Mouse (Mus musculus) thymus, adult 2 months (tissue): ENCODE results near the gene Mrs2. TPM values are rescaled to one million over a fixed set of nuclear protein-coding genes. Genes with fewer than 3 reads are reported as not detected.

Experiments
- DNase-seq: peaks from one replicate; pipeline ENCODE4 v3.0.0; 2021
- H3K27ac ChIP-seq: fragments of 200-500 bp; 2 replicates; pipeline ENCODE4 v1.5.1; 2012; ENCODE audit warnings: low read length, control low read depth; ENCODE audit not compliant: control insufficient read depth, insufficient read depth
- H3K27me3 ChIP-seq: fragments of 200-500 bp; 2 replicates; pipeline ENCODE4 v1.6.1; 2012; ENCODE audit warnings: mild to moderate bottlenecking, low read length, moderate library complexity, mixed read lengths; ENCODE audit not compliant: control insufficient read depth, insufficient read depth
- H3K36me3 ChIP-seq: fragments of 200-500 bp; 2 replicates; pipeline ENCODE4 v1.6.1; 2012; ENCODE audit warnings: mild to moderate bottlenecking, low read length, moderate library complexity; ENCODE audit not compliant: control insufficient read depth, insufficient read depth
- H3K4me1 ChIP-seq: fragments of 200-500 bp; replicated peaks from 2 replicates; pipeline ENCODE4 v1.6.1; 2012; ENCODE audit warnings: low read length; ENCODE audit not compliant: control insufficient read depth, insufficient read depth
- H3K4me3 ChIP-seq: fragments of 200-500 bp; 2 replicates; pipeline ENCODE4 v1.5.1; 2012; ENCODE audit warnings: mild to moderate bottlenecking, low read length, control low read depth, moderate library complexity; ENCODE audit not compliant: control insufficient read depth, insufficient read depth
- CTCF ChIP-seq: fragments of 200-500 bp; IDR thresholded peaks from 2 replicates; pipeline ENCODE4 v1.5.1; 2012; ENCODE audit warnings: mild to moderate bottlenecking, control low read depth, low read length, moderate library complexity, borderline replicate concordance; ENCODE audit not compliant: control insufficient read depth, poor library complexity, insufficient read depth; ENCODE audit errors: extremely low read depth
- POLR2A ChIP-seq: fragments of 200-500 bp; IDR thresholded peaks from 2 replicates; pipeline ENCODE4 v1.6.1; 2012; ENCODE audit warnings: mild to moderate bottlenecking, low read length, control low read depth, moderate library complexity; ENCODE audit not compliant: control insufficient read depth, poor library complexity, insufficient read depth; ENCODE audit errors: extremely low read depth
- WGBS: fragments of 180-500 bp; shearing (Covaris S2); methylation state at CpG from one replicate; pipeline ENCODE4 v1.1.7; 2018; 5-methylcytosine and 5-hydroxymethylcytosine counted together
- polyA plus RNA-seq: library from polyadenylated mRNA; depleted of rRNA; stranded (reverse); fragments of >200 nt; gene quantifications from 2 replicates; pipeline ENCODE4 v1.2.3, GENCODE M21; 2012; rRNA removed

Mrs2 gene
- polyA plus RNA-seq = 39.1 and 47.1 TPM in 2 replicates

- Histone ChIP-seq H3K4me1 (peaks cover 6% of the 10 kb centered on the region), H3K36me3 (no peaks in the 10 kb centered on the region), H3K4me3 (peak within 1 kb of the TSS; percentile 85), H3K27ac (no peak within 1 kb of the TSS), H3K27me3 (no peaks in the 10 kb centered on the region)
- peak; percentile 85 for DNase-seq
- 0 out of 2 replicates have a peak, but pooled peaks have one; percentile 40 for TF ChIP-seq CTCF
- peak; percentile 81 for TF ChIP-seq POLR2A
- under 1% methylated on average over 84 of the region's 84 CpGs for whole genome bisulfite sequencing
Observed at GRCm38 (mm10) chr13:25019793-25020539, at the start of gene Mrs2. Gene Mrs2 (minus strand): TSS chr13:25020379.

DNA sequence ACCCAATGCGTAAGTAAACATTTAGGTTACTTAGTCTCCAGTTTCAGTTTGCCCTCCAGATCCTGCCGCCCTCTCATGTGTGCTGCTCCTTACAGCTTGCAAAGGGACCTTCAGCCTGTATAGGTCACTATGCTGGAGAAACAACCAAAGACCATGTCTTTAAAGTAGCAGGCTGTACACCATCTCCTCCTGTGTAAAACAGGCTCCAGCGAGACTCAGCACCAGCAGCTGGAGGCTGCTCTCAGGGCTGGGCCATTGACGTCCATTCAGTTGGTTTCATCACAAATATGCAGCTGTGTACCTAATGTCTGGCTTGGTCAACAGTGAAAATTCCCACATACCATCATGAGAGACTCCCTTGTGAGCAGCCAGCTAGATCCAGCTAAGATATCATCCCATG, 49.6 kb upstream of the Mrs2 start:
- no peak for DNase-seq
- no peaks in the 10 kb centered on the region for H3K36me3 ChIP-seq
- H3K4me3 ChIP-seq = no peak overlapping the region
- no peaks in the 10 kb centered on the region for H3K4me1 ChIP-seq
- WGBS = 92% methylated on average over 4 of the region's 4 CpGs
- no peak overlapping the region for H3K27ac ChIP-seq
- H3K27me3 ChIP-seq = no peaks in the 10 kb centered on the region
- no peak for TF ChIP-seq CTCF
- TF ChIP-seq POLR2A = no peak

DNA sequence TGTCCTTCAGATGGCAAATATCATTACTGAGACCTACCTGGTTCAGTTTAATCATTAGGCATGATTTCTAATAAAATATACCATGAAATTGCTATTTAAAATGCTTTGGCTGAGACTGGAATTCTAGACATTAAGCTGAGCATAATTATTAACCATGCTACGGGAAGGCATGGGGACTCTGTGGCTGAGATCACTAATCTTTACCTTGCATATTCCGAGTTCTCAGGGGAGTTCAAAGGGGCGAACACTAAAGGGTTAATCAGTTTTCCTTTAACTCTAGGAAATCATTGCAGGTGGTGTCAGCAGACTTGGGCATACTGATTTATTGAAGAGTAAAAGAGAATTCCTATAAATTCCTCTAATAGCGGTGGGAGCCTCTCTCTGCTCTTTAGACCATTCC, 47.0 kb upstream of the Mrs2 start:
- no peaks in the 10 kb centered on the region for H3K27me3 ChIP-seq
- 92% methylated on average over 4 of the region's 4 CpGs for WGBS
- TF ChIP-seq CTCF (no peak), POLR2A (no peak)
- H3K27ac ChIP-seq = no peak overlapping the region
- no peaks in the 10 kb centered on the region for H3K4me1 ChIP-seq
- no peak for DNase-seq
- no peaks in the 10 kb centered on the region for H3K36me3 ChIP-seq
- no peak overlapping the region for H3K4me3 ChIP-seq

- Histone ChIP-seq H3K27ac (no peak overlapping the region), H3K4me1 (no peaks in the 10 kb centered on the region), H3K36me3 (no peaks in the 10 kb centered on the region), H3K27me3 (no peaks in the 10 kb centered on the region), H3K4me3 (no peak overlapping the region)
- 95% methylated on average over 2 of the region's 2 CpGs for WGBS
- TF ChIP-seq CTCF = no peak
- no peak for TF ChIP-seq POLR2A
- no peak for DNase-seq
Observed at GRCm38 (mm10) chr13:25066659-25067058, 46.5 kb upstream of the Mrs2 start.

- H3K4me3 ChIP-seq = no peak within 1 kb of the TSS
- WGBS = 3% methylated on average over 63 of the region's 63 CpGs
- H3K4me1 ChIP-seq = no peaks in the 10 kb centered on the region
- H3K27me3 ChIP-seq = peaks cover 17% of the 10 kb centered on the region
- H3K27ac ChIP-seq = no peak within 1 kb of the TSS
- TF ChIP-seq CTCF (no peak), POLR2A (no peak)
- no peaks in the 10 kb centered on the region for H3K36me3 ChIP-seq
- peak; percentile 2 for DNase-seq
Observed at GRCm38 (mm10) chr13:25055873-25056667, 35.9 kb upstream of the Mrs2 start, which contains the start of gene Dcdc2a. Gene Dcdc2a (plus strand): TSS chr13:25056004.

- no peak overlapping the region for H3K4me3 ChIP-seq
- no peaks in the 10 kb centered on the region for H3K36me3 ChIP-seq
- peak; percentile 45 for DNase-seq
- 2% methylated on average over 35 of the region's 35 CpGs for WGBS
- peaks cover 17% of the 10 kb centered on the region for H3K27me3 ChIP-seq
- TF ChIP-seq CTCF (no peak), POLR2A (no peak)
- H3K4me1 ChIP-seq = no peaks in the 10 kb centered on the region
- H3K27ac ChIP-seq = no peak overlapping the region
Observed at GRCm38 (mm10) chr13:25055111-25055554, 35.0 kb upstream of the Mrs2 start.

DNA sequence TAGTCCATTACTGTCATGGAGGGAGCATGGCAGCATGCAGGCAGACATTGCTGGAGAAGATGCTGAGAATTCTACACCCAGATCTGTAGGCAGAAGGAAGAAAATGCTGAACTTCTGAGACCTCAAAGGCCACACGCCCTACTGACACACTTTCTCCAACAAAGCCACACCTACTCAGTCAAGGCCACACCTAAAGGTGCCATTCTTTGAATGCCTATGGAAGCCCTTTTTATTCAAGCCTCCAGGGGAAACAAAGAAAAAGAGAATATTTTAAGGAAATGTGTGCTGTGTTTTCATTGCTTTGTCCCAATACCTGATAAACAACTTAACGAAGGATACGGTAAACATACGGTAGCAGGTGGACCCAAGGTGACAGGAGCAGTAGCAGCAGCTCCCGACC, 32.5 kb upstream of the Mrs2 start:
- TF ChIP-seq CTCF (no peak), POLR2A (no peak)
- no peak for DNase-seq
- WGBS = 87% methylated on average over 5 of the region's 5 CpGs
- Histone ChIP-seq H3K27ac (no peak overlapping the region), H3K4me1 (no peaks in the 10 kb centered on the region), H3K27me3 (peaks cover 17% of the 10 kb centered on the region), H3K4me3 (no peak overlapping the region), H3K36me3 (no peaks in the 10 kb centered on the region)
